Mouse (Mus musculus): ENCODE data around the gene Kalrn. TPM values are rescaled to one million over a fixed set of nuclear protein-coding genes. Genes with fewer than 3 reads are reported as not detected.

The Kalrn gene
- total RNA-seq, 2 experiments from 2014 or later: 18.6 to 24.1 TPM

DNA sequence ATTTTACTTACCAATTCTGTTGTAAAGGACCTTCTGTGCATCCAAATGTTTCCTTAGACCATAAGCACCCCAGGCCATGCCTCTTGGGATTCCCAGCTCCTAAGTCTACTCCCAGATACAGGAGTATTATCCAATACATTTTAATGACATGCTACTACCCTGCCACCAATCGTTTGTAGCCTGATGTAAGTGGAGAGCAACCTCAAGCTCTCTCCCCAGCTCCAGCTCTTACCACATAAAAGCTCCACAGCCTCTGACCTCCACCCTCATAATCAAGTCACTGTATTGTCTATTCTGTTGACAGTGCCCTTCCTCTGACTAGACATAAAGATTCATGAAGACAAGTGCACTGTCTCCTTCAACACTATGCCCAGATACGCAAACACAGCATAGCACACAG is 67.3 kb downstream of the Kalrn start:
- DNase-seq (ENCODE audit: low spot score): no peak

GRCm38 (mm10) chr16:34504250-34504649 is 69.1 kb downstream of the Kalrn start:
- DNase-seq (ENCODE audit: low spot score): no peak

- DNase-seq (ENCODE audit: low spot score): no peak
Measured at GRCm38 (mm10) chr16:34502110-34502509, 71.2 kb downstream of the Kalrn start.

DNA sequence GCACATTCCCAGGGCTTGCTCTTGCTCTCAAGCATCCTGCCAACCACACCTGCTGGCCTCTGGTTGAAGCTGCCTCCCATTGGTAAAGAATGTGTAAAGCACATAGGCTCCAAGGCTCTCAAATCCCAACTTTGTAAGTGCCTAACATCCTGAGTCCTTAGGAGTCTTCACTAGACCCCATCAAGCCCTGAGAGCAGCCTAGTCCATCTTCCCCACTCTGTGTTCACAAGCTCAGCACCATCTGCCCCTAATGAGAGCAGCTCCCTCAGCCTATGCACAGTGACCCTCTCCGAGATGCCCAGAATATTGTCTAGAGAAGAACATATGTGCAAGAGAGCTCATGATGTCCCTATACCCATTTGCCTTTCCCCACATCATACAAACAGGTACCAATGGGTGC is 78.6 kb downstream of the Kalrn start:
- DNase-seq (ENCODE audit: low spot score): no peak

- peak; percentile 65 for DNase-seq (ENCODE audit: low spot score)
Measured at GRCm38 (mm10) chr16:34493914-34494313, 79.4 kb downstream of the Kalrn start.

GRCm38 (mm10) chr16:34491225-34491624 is 82.1 kb downstream of the Kalrn start:
- DNase-seq (ENCODE audit: low spot score): no peak

GRCm38 (mm10) chr16:34490506-34490905 is 82.8 kb downstream of the Kalrn start:
- DNase-seq (ENCODE audit: low spot score): no peak

- DNase-seq (ENCODE audit: low spot score): no peak
Measured at GRCm38 (mm10) chr16:34489805-34490325, 83.5 kb downstream of the Kalrn start.

GRCm38 (mm10) chr16:34487823-34488222 is 85.5 kb downstream of the Kalrn start:
- no peak for DNase-seq (ENCODE audit: low spot score)

- no peak for DNase-seq (ENCODE audit: low spot score)
Measured at GRCm38 (mm10) chr16:34487268-34487667, 86.1 kb downstream of the Kalrn start.

GRCm38 (mm10) chr16:34485483-34485882 is 87.8 kb downstream of the Kalrn start:
- DNase-seq (ENCODE audit: low spot score): no peak

GRCm38 (mm10) chr16:34484921-34485320 is 88.4 kb downstream of the Kalrn start:
- DNase-seq (ENCODE audit: low spot score): no peak

- no peak for DNase-seq (ENCODE audit: low spot score)
Measured at GRCm38 (mm10) chr16:34484213-34484612, 89.1 kb downstream of the Kalrn start.

GRCm38 (mm10) chr16:34483716-34484115 is 89.6 kb downstream of the Kalrn start:
- DNase-seq (ENCODE audit: low spot score): no peak

- no peak for DNase-seq (ENCODE audit: low spot score)
Measured at GRCm38 (mm10) chr16:34474741-34475140, 98.6 kb downstream of the Kalrn start.

DNA sequence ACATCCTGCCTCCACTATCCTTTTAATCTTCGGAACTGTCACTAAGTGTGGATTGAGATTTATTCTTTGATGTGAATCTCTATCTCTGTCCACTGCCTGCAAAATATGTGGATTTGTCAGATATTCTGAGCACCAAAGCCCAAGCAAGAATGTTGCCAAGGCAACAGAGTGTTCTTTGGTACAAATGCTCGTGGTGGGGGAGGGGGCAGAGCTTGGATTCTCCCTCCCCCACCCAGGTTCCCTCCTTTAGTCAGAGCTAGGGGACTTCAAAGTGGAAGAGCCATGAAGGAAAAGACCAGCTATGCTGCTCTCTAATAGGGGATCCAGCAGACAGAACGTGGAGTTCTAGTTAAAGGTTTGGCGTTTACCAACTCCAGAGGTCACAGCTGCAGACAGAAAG is 99.4 kb downstream of the Kalrn start:
- DNase-seq (ENCODE audit: low spot score): no peak

GRCm38 (mm10) chr16:34471441-34471840 is 101.9 kb downstream of the Kalrn start:
- DNase-seq (ENCODE audit: low spot score): no peak

DNA sequence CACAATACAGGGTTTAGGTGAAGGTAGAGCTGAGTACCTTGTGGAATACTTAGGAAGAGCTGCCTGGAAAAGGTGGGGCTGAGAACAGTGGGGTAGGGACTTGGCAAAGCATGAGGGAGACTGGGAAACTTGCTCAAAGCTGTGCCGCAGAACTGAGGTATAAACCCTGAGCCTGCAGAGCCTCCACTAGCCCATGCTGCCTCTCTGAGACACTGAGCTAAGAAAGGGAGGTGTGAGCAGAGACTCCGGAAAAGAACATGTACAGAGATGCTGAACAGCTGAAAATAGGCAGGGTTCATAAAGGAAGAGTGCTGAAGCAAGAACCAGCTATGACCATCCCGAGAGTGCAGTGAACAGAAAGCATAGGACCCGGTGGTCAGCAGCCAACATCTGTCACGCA is 103.0 kb downstream of the Kalrn start:
- DNase-seq (ENCODE audit: low spot score): no peak

- DNase-seq (ENCODE audit: low spot score): no peak
Measured at GRCm38 (mm10) chr16:34469277-34469868, 104.0 kb downstream of the Kalrn start.

- DNase-seq (ENCODE audit: low spot score): no peak
Measured at GRCm38 (mm10) chr16:34466649-34467048, 106.7 kb downstream of the Kalrn start.

DNA sequence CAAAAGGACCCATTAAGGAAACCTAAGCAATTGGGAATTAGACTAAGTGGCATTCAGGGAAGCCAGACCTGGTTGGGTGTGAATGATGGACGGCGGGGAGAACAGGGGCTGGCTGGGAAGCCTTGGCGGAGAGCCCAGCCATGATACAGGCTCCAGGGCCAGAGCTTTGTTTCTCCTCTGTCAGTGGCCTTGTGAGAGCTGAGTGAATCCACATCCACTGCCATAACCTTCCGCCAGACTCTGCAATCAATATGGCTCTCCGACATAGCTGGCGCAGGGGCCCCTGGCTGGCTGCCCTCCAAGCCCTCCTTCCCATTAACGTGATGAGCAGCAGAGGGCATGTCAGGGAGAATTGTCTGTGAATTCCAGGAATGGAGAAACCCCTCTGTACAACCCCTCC is 117.0 kb downstream of the Kalrn start:
- no peak for DNase-seq (ENCODE audit: low spot score)

GRCm38 (mm10) chr16:34445666-34446065 is 127.7 kb downstream of the Kalrn start:
- DNase-seq (ENCODE audit: low spot score): no peak

GRCm38 (mm10) chr16:34441704-34442103 is 131.6 kb downstream of the Kalrn start:
- no peak for DNase-seq (ENCODE audit: low spot score)

- DNase-seq (ENCODE audit: low spot score): peak; percentile 80
Measured at GRCm38 (mm10) chr16:34440994-34441414, 132.3 kb downstream of the Kalrn start.

Data from gastrocnemius, adult 18-20 months (tissue).